Mouse (Mus musculus) hindbrain, embryonic 16.5 days (tissue): ENCODE measurements around the gene Cby3. TPM values are rescaled to one million over a fixed set of nuclear protein-coding genes. Genes with fewer than 3 reads are reported as not detected.

ENCODE experiments used
- ATAC-seq: fragments of 200-750 bp; cut with Nextera tagmentation; 2 replicates; pipeline ENCODE4 v1.8.0; 2017; ENCODE audit warnings: moderate TSS enrichment, moderate library complexity
- H3K27ac ChIP-seq: fragments of 300-500 bp; sonication (generic); 2 replicates; pipeline ENCODE4 v1.5.1; 2014; ENCODE audit warnings: low read depth, mild to moderate bottlenecking, control low read depth, low read length, moderate library complexity
- H3K27me3 ChIP-seq: fragments of 300-500 bp; sonication (generic); replicated peaks from 2 replicates; pipeline ENCODE4 v1.6.1; 2014; ENCODE audit warnings: low read length; ENCODE audit not compliant: control insufficient read depth, insufficient read depth
- H3K36me3 ChIP-seq: fragments of 300-500 bp; sonication (generic); 2 replicates; pipeline ENCODE4 v1.6.1; 2014; ENCODE audit warnings: mild to moderate bottlenecking, low read length, moderate library complexity, mixed read lengths; ENCODE audit not compliant: control insufficient read depth, insufficient read depth
- H3K4me1 ChIP-seq: fragments of 300-500 bp; sonication (generic); 2 replicates; pipeline ENCODE4 v1.6.1; 2014; ENCODE audit warnings: low read depth, low read length; ENCODE audit not compliant: control insufficient read depth, insufficient read depth
- H3K4me2 ChIP-seq: fragments of 300-500 bp; sonication (generic); 2 replicates; pipeline ENCODE4 v1.6.1; 2014; ENCODE audit warnings: mild to moderate bottlenecking, low read length, control low read depth, moderate library complexity
- H3K4me3 ChIP-seq: fragments of 300-500 bp; sonication (generic); 2 replicates; pipeline ENCODE4 v1.5.1; 2014; ENCODE audit warnings: mild to moderate bottlenecking, low read length, control low read depth, moderate library complexity
- H3K9ac ChIP-seq: fragments of 300-500 bp; sonication (generic); 2 replicates; pipeline ENCODE4 v1.6.1; 2014; ENCODE audit warnings: low read depth, mild to moderate bottlenecking, control low read depth, low read length, moderate library complexity
- H3K9me3 ChIP-seq: fragments of 300-500 bp; sonication (generic); 2 replicates; pipeline ENCODE4 v1.6.1; 2014; ENCODE audit warnings: mild to moderate bottlenecking, low read length, moderate library complexity; ENCODE audit not compliant: control insufficient read depth
- WGBS: fragments of 180-500 bp; shearing (Covaris S2); extraction: QIAGEN DNeasy Blood & Tissue Kit; methylation state at CpG from one replicate; pipeline ENCODE4 v1.1.7; 2014; 5-methylcytosine and 5-hydroxymethylcytosine counted together
- polyA plus RNA-seq: library from polyadenylated mRNA; unstranded; fragments of >200 nt; fragmentation: Nextera tagmentation; extraction: Ambion mirVana; gene quantifications from 2 replicates; pipeline ENCODE4 v1.2.1, GENCODE M21; 2015

Cby3 gene
- polyA plus RNA-seq, 1 experiment from 2014 or later: 2.6 TPM

DNA sequence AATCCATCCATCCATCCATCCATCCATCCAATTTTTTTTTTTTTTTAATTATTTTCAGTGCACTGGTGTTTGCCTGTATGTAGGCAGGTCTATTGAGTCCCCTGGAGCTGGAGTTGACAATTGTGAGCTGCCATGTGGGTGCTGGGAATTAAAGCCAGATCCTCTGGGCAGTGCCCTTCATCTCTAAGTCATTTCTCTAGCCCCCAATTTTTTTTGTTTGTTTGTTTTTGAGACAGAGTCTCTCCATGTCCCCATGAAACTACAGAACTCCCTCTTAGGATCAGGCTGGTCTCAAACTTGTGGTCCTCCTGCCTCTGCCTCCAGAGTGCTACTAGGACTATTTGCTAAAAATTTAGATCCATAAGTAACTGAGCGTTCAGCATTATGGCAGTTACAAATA, 17.6 kb downstream of the Cby3 start:
- Histone ChIP-seq H3K36me3 (no peaks in the 10 kb centered on the region), H3K4me3 (no peak overlapping the region), H3K4me2 (peak overlapping the region; percentile 60), H3K27me3 (no peaks in the 10 kb centered on the region), H3K27ac (peak overlapping the region; percentile 88), H3K4me1 (peaks cover 7% of the 10 kb centered on the region), H3K9ac (peak overlapping the region; percentile 69), H3K9me3 (no peaks in the 10 kb centered on the region)
- 100% methylated on average over 1 of the region's 1 CpGs for WGBS
- no peak for ATAC-seq

DNA sequence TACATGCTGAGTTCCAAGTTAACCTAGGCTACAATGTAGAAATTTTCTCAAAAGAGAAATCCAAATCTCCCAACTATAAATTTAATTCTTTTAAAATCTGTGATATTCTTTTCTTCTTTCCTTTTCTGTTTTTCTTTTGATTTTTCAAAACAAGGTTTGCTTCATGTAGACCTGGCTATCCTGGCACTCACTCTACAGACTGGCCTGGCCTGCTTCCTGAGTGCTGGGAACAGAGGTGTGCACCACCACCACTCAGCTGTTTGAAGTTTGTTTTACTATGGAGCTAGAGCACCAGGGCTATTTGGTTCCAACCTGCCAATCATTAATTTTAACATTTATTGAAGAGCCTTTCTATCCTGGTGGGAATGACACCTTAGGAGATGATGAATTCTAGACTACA, 18.8 kb downstream of the Cby3 start:
- H3K4me2 ChIP-seq: no peak overlapping the region
- H3K27me3 ChIP-seq: no peaks in the 10 kb centered on the region
- H3K4me3 ChIP-seq: no peak overlapping the region
- no peak overlapping the region for H3K27ac ChIP-seq
- peaks cover 7% of the 10 kb centered on the region for H3K4me1 ChIP-seq
- no peaks in the 10 kb centered on the region for H3K9me3 ChIP-seq
- ATAC-seq: no peak
- H3K9ac ChIP-seq: no peak overlapping the region
- no peaks in the 10 kb centered on the region for H3K36me3 ChIP-seq

DNA sequence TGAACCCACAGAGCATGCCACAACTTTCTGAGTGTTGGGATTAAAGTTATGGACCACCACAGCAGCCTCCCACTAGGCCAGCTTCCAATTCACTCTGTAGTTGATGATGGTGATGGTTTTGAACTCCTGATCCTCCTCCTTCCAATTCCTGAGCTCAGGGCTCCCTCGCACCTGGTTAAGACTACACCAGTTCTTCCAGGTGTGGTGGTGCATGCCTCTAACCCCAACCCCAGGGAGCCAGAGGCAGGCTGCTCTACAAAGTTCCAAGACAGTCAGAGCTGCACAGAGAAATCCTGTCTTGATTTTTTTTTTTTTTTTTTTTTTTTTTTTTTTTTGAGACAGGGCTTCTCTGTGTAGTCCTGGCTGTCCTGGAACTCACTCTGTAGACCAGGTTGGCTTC, 19.4 kb downstream of the Cby3 start:
- WGBS: 100% methylated on average over 1 of the region's 1 CpGs
- no peak for ATAC-seq
- no peaks in the 10 kb centered on the region for H3K9me3 ChIP-seq
- no peaks in the 10 kb centered on the region for H3K36me3 ChIP-seq
- H3K4me1 ChIP-seq: peaks cover 7% of the 10 kb centered on the region
- no peak overlapping the region for H3K4me2 ChIP-seq
- H3K27ac ChIP-seq: no peak overlapping the region
- no peak overlapping the region for H3K4me3 ChIP-seq
- no peaks in the 10 kb centered on the region for H3K27me3 ChIP-seq
- no peak overlapping the region for H3K9ac ChIP-seq

DNA sequence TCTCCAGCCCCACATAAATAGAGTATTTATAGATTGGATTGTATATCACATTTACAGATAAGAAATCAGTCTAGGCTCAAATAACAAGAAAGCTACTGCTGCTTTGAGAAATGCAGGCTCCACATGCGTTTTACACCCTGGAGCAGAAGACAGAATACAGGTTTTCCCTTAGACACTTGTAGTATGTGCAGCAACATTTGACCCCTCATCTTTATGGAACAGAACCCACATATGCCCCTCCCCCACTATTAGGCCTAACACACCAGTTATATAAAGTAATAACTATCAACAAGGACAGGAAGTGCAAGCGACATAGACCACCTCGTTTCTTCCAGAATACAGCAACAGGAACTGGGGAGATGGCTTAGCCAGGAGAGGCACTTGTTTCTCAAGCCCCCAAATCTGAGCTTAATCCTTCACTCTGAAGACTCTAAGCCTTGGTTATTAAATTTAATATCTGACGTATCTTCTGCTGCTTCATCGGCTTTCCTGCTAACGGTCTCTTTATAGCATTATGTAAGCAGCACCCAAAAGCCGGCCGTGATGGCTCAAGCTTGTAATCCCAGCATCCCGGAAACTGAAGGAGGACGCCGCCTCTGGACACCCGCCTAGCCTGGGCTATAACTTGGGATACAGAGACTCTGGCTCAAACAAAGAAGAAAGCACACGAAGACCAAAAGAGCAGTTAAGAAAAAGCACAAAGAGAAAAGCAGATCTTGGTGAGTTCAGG, 20.2 kb downstream of the Cby3 start:
- H3K27ac ChIP-seq: no peak overlapping the region
- WGBS: 88% methylated on average over 13 of the region's 13 CpGs
- peaks cover 12% of the 10 kb centered on the region for H3K4me1 ChIP-seq
- no peak for ATAC-seq
- peaks cover 2% of the 10 kb centered on the region; the same call in 1 of the 2 replicates for H3K36me3 ChIP-seq
- no peaks in the 10 kb centered on the region for H3K27me3 ChIP-seq
- H3K4me2 ChIP-seq: no peak overlapping the region
- H3K9ac ChIP-seq: no peak overlapping the region
- H3K9me3 ChIP-seq: no peaks in the 10 kb centered on the region
- no peak overlapping the region for H3K4me3 ChIP-seq

DNA sequence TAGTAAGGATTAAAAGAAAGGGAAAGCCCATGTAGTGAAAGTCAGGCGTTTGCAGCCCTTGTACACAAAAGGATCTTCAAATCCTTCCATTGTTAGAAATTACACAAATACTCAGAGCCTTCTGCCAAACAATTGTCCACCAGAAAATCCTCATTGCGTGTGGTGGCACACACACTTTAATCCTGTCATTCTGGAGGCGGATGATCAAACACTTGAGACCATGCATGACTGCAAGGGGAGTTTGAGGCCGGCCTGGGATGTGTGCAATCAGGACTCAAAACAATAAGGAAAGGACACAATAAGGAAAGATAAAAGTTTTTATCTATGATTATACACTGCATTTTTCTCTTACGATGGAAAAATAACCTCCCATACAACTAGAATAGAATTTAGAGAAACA, 21.2 kb downstream of the Cby3 start:
- H3K27ac ChIP-seq: no peak overlapping the region
- 78% methylated on average over 5 of the region's 5 CpGs for WGBS

DNA sequence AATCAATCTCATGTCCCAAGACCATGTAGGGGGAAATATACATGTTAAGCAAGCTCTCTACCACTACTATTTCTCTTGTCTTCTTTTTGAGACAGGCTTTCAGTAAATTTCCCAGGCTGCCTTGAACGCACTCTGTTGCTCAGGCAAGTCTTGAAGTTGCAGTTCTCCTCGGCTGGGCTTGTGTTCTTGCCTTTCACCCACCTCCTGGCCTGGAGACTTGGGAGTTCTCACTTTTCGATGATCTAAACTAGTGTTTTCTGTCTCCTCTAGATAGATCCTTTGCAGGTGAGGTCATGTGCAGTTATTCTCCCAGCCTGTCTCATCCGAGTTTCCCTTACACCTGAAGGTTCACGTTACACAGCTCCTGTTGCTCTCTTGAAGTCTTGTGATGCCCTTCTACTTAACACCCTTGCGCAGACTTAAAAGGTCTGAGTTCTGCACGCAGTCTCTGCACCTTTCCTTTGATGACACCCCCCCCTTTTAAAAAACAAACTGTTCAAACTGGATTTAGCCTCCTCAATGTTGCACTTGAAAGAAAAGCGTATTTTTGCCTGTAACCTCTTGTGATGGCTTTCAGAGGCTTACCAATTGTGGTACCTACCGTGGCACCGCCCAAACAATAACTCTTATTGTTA, 22.0 kb downstream of the Cby3 start:
- peak overlapping the region; percentile 97 for H3K27ac ChIP-seq
- WGBS: 26% methylated on average over 10 of the region's 10 CpGs
- peaks cover 15% of the 10 kb centered on the region for H3K4me1 ChIP-seq
- peaks cover 3% of the 10 kb centered on the region; the same call in 1 of the 2 replicates for H3K36me3 ChIP-seq
- no peaks in the 10 kb centered on the region for H3K9me3 ChIP-seq
- peak overlapping the region; percentile 88 for H3K4me2 ChIP-seq
- peak overlapping the region; percentile 79 for H3K9ac ChIP-seq
- peak overlapping the region; percentile 57 for H3K4me3 ChIP-seq
- no peak for ATAC-seq
- H3K27me3 ChIP-seq: no peaks in the 10 kb centered on the region

More for the DNA sequence above, 21.2 kb downstream of the Cby3 start:
- Histone ChIP-seq H3K4me1 (peaks cover 18% of the 10 kb centered on the region), H3K4me3 (no peak overlapping the region), H3K4me2 (no peak overlapping the region), H3K36me3 (peaks cover 3% of the 10 kb centered on the region; the same call in 1 of the 2 replicates), H3K9me3 (no peaks in the 10 kb centered on the region), H3K27me3 (no peaks in the 10 kb centered on the region), H3K9ac (no peak overlapping the region)
- ATAC-seq: no peak

DNA sequence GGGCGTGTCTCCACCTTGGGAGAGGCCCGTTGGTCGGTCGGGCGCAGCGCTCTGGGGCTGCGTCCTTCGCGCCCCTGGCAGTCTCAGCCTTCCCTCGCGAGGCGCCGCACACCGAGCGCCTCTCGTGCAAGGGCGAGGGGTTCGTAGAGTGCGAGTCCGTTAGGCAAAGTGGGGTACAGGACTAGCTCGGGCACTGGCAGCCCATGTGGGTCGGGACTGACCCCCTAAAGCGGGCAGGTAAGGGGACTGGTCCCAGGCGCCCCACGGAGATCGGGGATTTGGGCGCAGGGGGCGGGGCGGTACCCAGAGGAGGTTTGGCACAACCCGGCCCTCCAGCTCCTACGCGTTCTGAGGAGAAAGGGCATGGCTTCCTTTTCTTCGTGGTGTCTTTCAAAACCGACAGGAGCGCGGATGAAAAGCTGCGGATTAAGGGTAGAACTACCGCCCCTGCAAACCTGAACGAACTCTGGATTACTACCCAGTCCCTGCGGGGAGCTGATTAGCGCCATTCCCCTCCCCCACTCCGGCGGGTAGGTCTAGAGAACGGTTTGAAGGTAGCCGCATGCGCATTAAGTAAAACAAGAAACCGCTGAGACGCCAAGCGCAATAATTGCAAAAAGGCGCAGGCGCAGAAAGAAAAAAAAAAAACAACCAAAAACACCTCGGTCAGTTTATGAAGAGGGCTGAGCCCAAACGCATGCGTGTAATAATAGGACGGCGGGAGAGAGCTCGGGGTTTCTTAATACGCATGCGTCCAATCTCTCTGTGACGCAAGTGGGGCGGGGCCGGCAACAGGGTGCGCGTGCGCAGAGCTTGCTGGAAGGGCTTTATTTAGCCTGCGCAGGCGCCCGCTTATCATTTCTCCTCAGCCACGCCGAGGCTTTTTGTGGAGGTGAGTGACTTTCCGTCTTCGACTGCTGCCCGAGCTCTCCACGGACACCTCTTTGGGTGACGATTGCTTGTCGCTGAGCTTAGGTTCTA, 22.9 kb downstream of the Cby3 start, which contains the start of gene Hnrnph1:
TSS of gene Hnrnph1 (plus strand) at position 80 of the 981 bp plus-strand sequence.
- Histone ChIP-seq H3K4me3 (peak within 1 kb of the TSS; percentile 92), H3K4me2 (peak within 1 kb of the TSS; percentile 91), H3K9ac (peak within 1 kb of the TSS; percentile 99), H3K36me3 (peaks cover 3% of the 10 kb centered on the region; the same call in 1 of the 2 replicates), H3K27ac (peak within 1 kb of the TSS; percentile 99), H3K9me3 (no peaks in the 10 kb centered on the region), H3K4me1 (peaks cover 20% of the 10 kb centered on the region), H3K27me3 (no peaks in the 10 kb centered on the region)
- ATAC-seq: peak; percentile 95
- 0% methylated on average over 76 of the region's 76 CpGs for WGBS

DNA sequence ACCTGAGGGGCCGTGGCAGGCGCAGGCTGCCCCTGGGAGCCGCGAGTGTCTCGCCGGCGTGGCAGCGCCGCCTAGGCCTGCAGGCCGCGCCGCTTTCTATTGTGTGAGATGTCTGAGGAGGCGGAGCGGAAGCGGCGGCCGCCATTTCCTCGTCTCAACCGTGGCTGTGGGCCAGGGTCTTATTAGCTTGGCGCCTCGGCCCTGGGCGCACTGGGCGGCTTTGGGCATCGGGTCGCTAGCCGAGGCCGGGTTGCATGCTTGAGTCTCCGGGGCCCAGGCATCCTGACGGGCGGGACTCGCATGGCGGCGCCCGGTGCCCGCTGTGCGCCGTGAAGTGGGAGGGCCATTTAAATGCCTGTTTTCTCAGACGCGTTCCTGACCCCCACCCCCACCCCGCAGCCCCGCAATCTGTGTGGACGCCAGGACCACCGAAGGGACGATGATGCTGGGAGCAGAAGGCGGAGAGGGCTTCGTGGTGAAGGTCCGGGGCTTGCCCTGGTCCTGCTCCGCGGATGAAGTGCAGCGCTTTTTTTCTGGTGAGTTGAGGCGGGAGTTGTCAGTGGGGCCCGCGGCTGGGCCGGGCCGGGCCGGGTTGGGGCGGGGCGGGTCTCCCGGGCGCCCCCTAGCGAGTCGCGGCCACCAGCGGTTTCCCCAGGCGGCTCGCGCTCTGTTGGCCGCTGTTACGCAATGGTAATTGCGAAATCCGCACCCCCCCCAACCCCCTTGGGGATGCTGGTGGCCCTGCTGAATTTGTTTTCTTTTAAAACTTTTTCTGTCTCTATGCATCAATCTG, 23.8 kb downstream of the Cby3 start:
- Histone ChIP-seq H3K9ac (peak overlapping the region; percentile 99), H3K36me3 (peaks cover 10% of the 10 kb centered on the region), H3K4me3 (peak overlapping the region; percentile 92), H3K27ac (peak overlapping the region; percentile 99), H3K4me1 (peaks cover 20% of the 10 kb centered on the region), H3K27me3 (no peaks in the 10 kb centered on the region), H3K4me2 (peak overlapping the region; percentile 91), H3K9me3 (no peaks in the 10 kb centered on the region)
- WGBS: under 1% methylated on average over 61 of the region's 71 CpGs
- peak; percentile 81 for ATAC-seq
